ENCODE assay signal across 17 mouse cellular contexts in genomic region chr6:42282865-42283528, GRCm38 (mm10). TPM values are rescaled to one million over a fixed set of nuclear protein-coding genes. Genes with fewer than 3 reads are reported as not detected.
DNase-seq lines count a peak whose midpoint lies in the region; ATAC-seq and TF ChIP-seq lines count a peak whose summit lies in the region.
"Had no signal": no experiment of that assay in that cellular context is flagged by ENCODE, and none has a peak within 500 bp of the region (broad histone marks: within the 10 kb centered on the region; RNA-seq: fewer than 3 reads in every experiment).

No protein-coding gene starts in this region.

- no peak overlapping the region for H3K9ac ChIP-seq in liver, embryonic 11.5 days (ENCODE audit: low read depth, low read length)
- no peak overlapping the region for H3K9ac ChIP-seq in liver, postnatal 0 days (replicated peaks)
- no peak overlapping the region for H3K9ac ChIP-seq in heart, embryonic 13.5 days
- H3K9ac ChIP-seq: embryonic facial prominence, embryonic 12.5 days had no signal

- peak; percentile 28 to 38 for DNase-seq in gastrocnemius, adult 8-10 months (ENCODE audit: low spot score in 2 of 2)
- DNase-seq in gastrocnemius, postnatal 36 days: no peak
- DNase-seq in liver, embryonic 11.5 days (ENCODE audit: low spot score): peak; percentile 26
- DNase-seq in liver, postnatal 0 days: no peak
- no peak for DNase-seq in limb, embryonic 10.5 days (ENCODE audit: low spot score)
- DNase-seq: adrenal gland, postnatal 14 days; cerebellum, postnatal 25 days; lung, adult 2 months; right cerebral cortex, adult 18-20 months had no signal

- no peak for TF ChIP-seq CTCF in liver, postnatal 0 days (IDR thresholded peaks at IDR 0.05; ENCODE audit: low read depth)

- 59% methylated on average over 5 of the region's 5 CpGs for WGBS in liver, embryonic 11.5 days
- WGBS in liver, postnatal 0 days (ENCODE audit: insufficient replicate concordance): 57% methylated on average over 5 of the region's 5 CpGs
- 50% methylated on average over 5 of the region's 5 CpGs for WGBS in heart, embryonic 13.5 days
- WGBS in limb, embryonic 10.5 days: 71% methylated on average over 5 of the region's 5 CpGs

- no peaks in the 10 kb centered on the region for H3K27me3 ChIP-seq in liver, embryonic 11.5 days (replicated peaks; ENCODE audit: control insufficient read depth, insufficient read depth, low read length)
- no peaks in the 10 kb centered on the region for H3K27me3 ChIP-seq in liver, postnatal 0 days (ENCODE audit: insufficient read depth, low read length)
- H3K27me3 ChIP-seq in heart, embryonic 13.5 days (replicated peaks): no peaks in the 10 kb centered on the region
- no peaks in the 10 kb centered on the region for H3K27me3 ChIP-seq in limb, embryonic 10.5 days (ENCODE audit: low read depth, poor library complexity, severe bottlenecking)
- H3K27me3 ChIP-seq: embryonic facial prominence, embryonic 12.5 days had no signal

- H3K4me1 ChIP-seq in liver, embryonic 11.5 days (replicated peaks; ENCODE audit: control insufficient read depth, insufficient read depth, low read length): no peaks in the 10 kb centered on the region
- H3K4me1 ChIP-seq in liver, postnatal 0 days (ENCODE audit: insufficient read depth): no peaks in the 10 kb centered on the region
- H3K4me1 ChIP-seq in heart, embryonic 13.5 days: peaks cover 28% of the 10 kb centered on the region
- H3K4me1 ChIP-seq in limb, embryonic 10.5 days: no peaks in the 10 kb centered on the region
- H3K4me1 ChIP-seq: embryonic facial prominence, embryonic 12.5 days had no signal

- intact Hi-C loops in gastrocnemius, postnatal 36 days (cut with DNase I): no loop called here

- H3K36me3 ChIP-seq in liver, embryonic 11.5 days (ENCODE audit: control insufficient read depth, insufficient read depth, low read length): peaks cover 26% of the 10 kb centered on the region
- H3K36me3 ChIP-seq in liver, postnatal 0 days (replicated peaks; ENCODE audit: insufficient read depth, low read length): peaks cover 45% of the 10 kb centered on the region
- H3K36me3 ChIP-seq in heart, embryonic 13.5 days: peaks cover 70% of the 10 kb centered on the region
- H3K36me3 ChIP-seq in limb, embryonic 10.5 days: peaks cover 87% of the 10 kb centered on the region

- H3K27ac ChIP-seq in liver, embryonic 11.5 days (ENCODE audit: low read depth, low read length): no peak overlapping the region
- no peak overlapping the region for H3K27ac ChIP-seq in liver, postnatal 0 days (ENCODE audit: low read depth)
- H3K27ac ChIP-seq in heart, embryonic 13.5 days (replicated peaks): peak overlapping the region; percentile 71
- H3K27ac ChIP-seq in limb, embryonic 10.5 days: no peak overlapping the region
- H3K27ac ChIP-seq: embryonic facial prominence, embryonic 12.5 days; macrophage had no signal

- no peak overlapping the region for H3K4me2 ChIP-seq in liver, embryonic 11.5 days
- H3K4me2 ChIP-seq in liver, postnatal 0 days (ENCODE audit: low read depth, low read length): no peak overlapping the region
- H3K4me2 ChIP-seq in heart, embryonic 13.5 days: no peak overlapping the region
- H3K4me2 ChIP-seq: embryonic facial prominence, embryonic 12.5 days had no signal

- no peak overlapping the region for H3K4me3 ChIP-seq in liver, embryonic 11.5 days (ENCODE audit: low read depth, low read length)
- H3K4me3 ChIP-seq in liver, postnatal 0 days (ENCODE audit: low read depth, low read length): no peak overlapping the region
- H3K4me3 ChIP-seq in heart, embryonic 13.5 days: no peak overlapping the region
- no peak overlapping the region for H3K4me3 ChIP-seq in limb, embryonic 10.5 days
- H3K4me3 ChIP-seq: embryonic facial prominence, embryonic 12.5 days had no signal

- no peak for TF ChIP-seq EP300 in liver, postnatal 0 days (IDR thresholded peaks at IDR 0.05; ENCODE audit: low read depth)

- ATAC-seq in liver, embryonic 11.5 days (replicated peaks; ENCODE audit: low FRiP score): no peak
- no peak for ATAC-seq in liver, postnatal 0 days
- no peak for ATAC-seq in heart, embryonic 13.5 days (ENCODE audit: extremely low read depth, insufficient number of reproducible peaks, low FRiP score, low TSS enrichment)
- ATAC-seq in megakaryocyte, adult 5-6 weeks (ENCODE audit: poor library complexity, severe bottlenecking): 0 out of 2 replicates have a peak, but pooled peaks have one; percentile 27
- ATAC-seq: intestine, embryonic 16.5 days had no signal

- H3K9me3 ChIP-seq in liver, embryonic 11.5 days (ENCODE audit: control insufficient read depth, low read length): no peaks in the 10 kb centered on the region
- H3K9me3 ChIP-seq in liver, postnatal 0 days (ENCODE audit: low read length): no peaks in the 10 kb centered on the region
- H3K9me3 ChIP-seq in heart, embryonic 13.5 days: no peaks in the 10 kb centered on the region
- H3K9me3 ChIP-seq in limb, embryonic 10.5 days (replicated peaks): no peaks in the 10 kb centered on the region
- H3K9me3 ChIP-seq: embryonic facial prominence, embryonic 12.5 days; G1E had no signal

RNA-seq across cellular contexts. Expression of gene Clcn1, which starts 3.5 kb away (rescaled TPM):
- 100 to 1,000 TPM; 145 to 180 (median 166) TPM for total RNA-seq in gastrocnemius, adult 8-10 months (2022)
- 100 to 1,000 TPM; 134 to 146 TPM for total RNA-seq in gastrocnemius, postnatal 36 days (2021)
- polyA plus RNA-seq in liver, embryonic 11.5 days (2014; fragmentation: Nextera tagmentation; extraction: Ambion mirVana): 0.23 and 0.29 TPM in 2 replicates
- 0.09 TPM in 1 of 2 replicates, not detected in the other for polyA plus RNA-seq in liver, postnatal 0 days (2015; fragmentation: Nextera tagmentation; extraction: Ambion mirVana)
- 0.50 and 0.67 TPM in 2 replicates for polyA plus RNA-seq in heart, embryonic 13.5 days (2015; fragmentation: Nextera tagmentation; extraction: Ambion mirVana)
- 1.5 TPM in 1 of 2 replicates, not detected in the other for total RNA-seq in megakaryocyte, adult 5-6 weeks (2015)
- not detected in 2 replicates for total RNA-seq in megakaryocyte, adult 5-6 weeks (2017)
- 0.59 and 0.64 TPM in 2 replicates for polyA plus RNA-seq in limb, embryonic 10.5 days (2016; fragmentation: Nextera tagmentation; extraction: Ambion mirVana)
- total RNA-seq: adrenal gland, postnatal 14 days had no signal
- polyA plus RNA-seq: G1E had no signal

RNA-seq across cellular contexts. Expression of gene Casp2, which starts 18.2 kb away (rescaled TPM):
- 1 to 10 TPM; 3.3 to 5.8 (median 4.2) TPM for total RNA-seq in gastrocnemius, adult 8-10 months (2022)
- total RNA-seq in gastrocnemius, postnatal 36 days (2021): 1 to 10 TPM; 5.3 to 5.5 TPM
- 44.5 and 46.1 TPM in 2 replicates for polyA plus RNA-seq in liver, embryonic 11.5 days (2014; fragmentation: Nextera tagmentation; extraction: Ambion mirVana)
- polyA plus RNA-seq in liver, postnatal 0 days (2015; fragmentation: Nextera tagmentation; extraction: Ambion mirVana): 10.3 and 11.1 TPM in 2 replicates
- 30.9 and 31.8 TPM in 2 replicates for polyA plus RNA-seq in heart, embryonic 13.5 days (2015; fragmentation: Nextera tagmentation; extraction: Ambion mirVana)
- total RNA-seq in megakaryocyte, adult 5-6 weeks (2015): 62.1 and 65.9 TPM in 2 replicates
- total RNA-seq in megakaryocyte, adult 5-6 weeks (2017): 49.2 and 53.5 TPM in 2 replicates
- 77.0 and 91.8 TPM in 2 replicates for polyA plus RNA-seq in limb, embryonic 10.5 days (2016; fragmentation: Nextera tagmentation; extraction: Ambion mirVana)

RNA-seq across cellular contexts. Expression of gene Tmem139, which starts 21.2 kb away (rescaled TPM):
- total RNA-seq in gastrocnemius, adult 8-10 months (2022): not detected
- under 1 TPM in 1 of 2 experiments, not detected in 1; 0.30 TPM for total RNA-seq in gastrocnemius, postnatal 36 days (2021)
- 0.38 TPM in 1 of 2 replicates, not detected in the other for polyA plus RNA-seq in liver, embryonic 11.5 days (2014; fragmentation: Nextera tagmentation; extraction: Ambion mirVana)
- not detected in 2 replicates for polyA plus RNA-seq in liver, postnatal 0 days (2015; fragmentation: Nextera tagmentation; extraction: Ambion mirVana)
- polyA plus RNA-seq in heart, embryonic 13.5 days (2015; fragmentation: Nextera tagmentation; extraction: Ambion mirVana): 0.29 TPM in 1 of 2 replicates, not detected in the other
- not detected in 2 replicates for total RNA-seq in megakaryocyte, adult 5-6 weeks (2015)
- total RNA-seq in megakaryocyte, adult 5-6 weeks (2017): not detected in 2 replicates
- polyA plus RNA-seq in limb, embryonic 10.5 days (2016; fragmentation: Nextera tagmentation; extraction: Ambion mirVana): 0.25 and 1.2 TPM in 2 replicates
- total RNA-seq: heart, postnatal 14 days had no signal
- polyA plus RNA-seq: G1E; macrophage; testis, adult 2 months had no signal

RNA-seq across cellular contexts. Expression of gene Gstk1, which starts 37.3 kb away (rescaled TPM):
- total RNA-seq in gastrocnemius, adult 8-10 months (2022): 10 to 100 TPM; 36.8 to 57.2 (median 41.2) TPM
- total RNA-seq in gastrocnemius, postnatal 36 days (2021): 10 to 100 TPM; 23.8 to 44.0 TPM
- polyA plus RNA-seq in liver, embryonic 11.5 days (2014; fragmentation: Nextera tagmentation; extraction: Ambion mirVana): 10.4 and 13.0 TPM in 2 replicates
- 20.5 and 26.7 TPM in 2 replicates for polyA plus RNA-seq in liver, postnatal 0 days (2015; fragmentation: Nextera tagmentation; extraction: Ambion mirVana)
- 11.7 and 14.0 TPM in 2 replicates for polyA plus RNA-seq in heart, embryonic 13.5 days (2015; fragmentation: Nextera tagmentation; extraction: Ambion mirVana)
- total RNA-seq in megakaryocyte, adult 5-6 weeks (2015): 15.4 and 18.6 TPM in 2 replicates
- 6.7 and 9.4 TPM in 2 replicates for total RNA-seq in megakaryocyte, adult 5-6 weeks (2017)
- polyA plus RNA-seq in limb, embryonic 10.5 days (2016; fragmentation: Nextera tagmentation; extraction: Ambion mirVana): 12.3 and 19.5 TPM in 2 replicates
- polyA plus RNA-seq: G1E had no signal

RNA-seq across cellular contexts. Expression of gene Fam131b, which starts 41.4 kb away (rescaled TPM):
- total RNA-seq in gastrocnemius, adult 8-10 months (2022): under 1 TPM; 0.08 to 0.41 (median 0.21) TPM
- total RNA-seq in gastrocnemius, postnatal 36 days (2021): under 1 TPM; 0.25 to 0.26 TPM
- 0.04 and 0.08 TPM in 2 replicates for polyA plus RNA-seq in liver, embryonic 11.5 days (2014; fragmentation: Nextera tagmentation; extraction: Ambion mirVana)
- polyA plus RNA-seq in liver, postnatal 0 days (2015; fragmentation: Nextera tagmentation; extraction: Ambion mirVana): not detected in 2 replicates
- 0.17 TPM in 2 replicates for polyA plus RNA-seq in heart, embryonic 13.5 days (2015; fragmentation: Nextera tagmentation; extraction: Ambion mirVana)
- not detected in 2 replicates for total RNA-seq in megakaryocyte, adult 5-6 weeks (2015)
- total RNA-seq in megakaryocyte, adult 5-6 weeks (2017): not detected in 2 replicates
- polyA plus RNA-seq in limb, embryonic 10.5 days (2016; fragmentation: Nextera tagmentation; extraction: Ambion mirVana): 0.44 and 0.65 TPM in 2 replicates
- polyA plus RNA-seq: macrophage had no signal

Comparison
In these comparisons a context has a peak if more than half of its experiments do, and no peak if none do; other contexts are left out.
1. DNase-seq: peak in gastrocnemius, adult 8-10 months (2 of 2) and liver, embryonic 11.5 days (single experiment); none in gastrocnemius, postnatal 36 days (0 of 2), liver, postnatal 0 days (single experiment) and limb, embryonic 10.5 days (single experiment).